Mouse (Mus musculus) MEL-GATA-1-ER (cell line): Measurements from ENCODE around the gene Ccdc154.
A peak's percentile ranks its signal among the peaks of the same experiment; 100 is the strongest.

Experiments used
- DNase-seq: peaks from one replicate; pipeline ENCODE4 v3.0.0-alpha.2; 2012; ENCODE audit warnings: low read depth; ENCODE audit errors: extremely low read depth

Ccdc154 gene

DNA sequence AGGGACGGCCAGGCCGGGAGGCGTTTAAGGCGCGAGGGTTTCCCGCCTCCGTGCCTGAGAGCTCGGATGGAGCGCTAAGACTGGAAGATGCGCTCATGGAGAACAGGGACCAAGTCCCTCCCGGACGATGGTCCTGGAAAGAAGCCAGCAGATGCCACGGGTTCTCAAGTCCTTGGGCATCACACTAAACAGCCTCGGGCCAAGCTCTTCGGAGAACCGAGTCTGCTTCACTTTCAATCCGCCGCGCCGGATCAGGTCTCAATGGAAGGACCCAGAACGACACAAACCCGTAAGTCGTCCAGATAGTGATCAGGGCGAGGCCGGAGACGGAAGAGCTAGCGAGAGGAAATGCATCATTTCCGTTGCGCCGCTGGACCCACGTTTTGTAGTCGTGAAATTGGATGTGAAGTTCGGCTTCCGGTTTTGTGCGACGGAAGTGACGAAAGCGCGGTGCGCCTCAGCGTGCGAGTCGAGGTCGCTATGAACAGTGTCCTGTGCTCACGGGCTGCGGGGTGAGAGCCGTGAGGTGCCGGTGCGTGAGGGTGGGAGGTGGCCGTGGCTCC, 21.9 kb downstream of the Ccdc154 start, which contains the start of gene BC003965:
Gene BC003965, plus strand, starts transcription at position 426 of the 563 bp plus-strand sequence.
- DNase-seq = peak; percentile 98

DNA sequence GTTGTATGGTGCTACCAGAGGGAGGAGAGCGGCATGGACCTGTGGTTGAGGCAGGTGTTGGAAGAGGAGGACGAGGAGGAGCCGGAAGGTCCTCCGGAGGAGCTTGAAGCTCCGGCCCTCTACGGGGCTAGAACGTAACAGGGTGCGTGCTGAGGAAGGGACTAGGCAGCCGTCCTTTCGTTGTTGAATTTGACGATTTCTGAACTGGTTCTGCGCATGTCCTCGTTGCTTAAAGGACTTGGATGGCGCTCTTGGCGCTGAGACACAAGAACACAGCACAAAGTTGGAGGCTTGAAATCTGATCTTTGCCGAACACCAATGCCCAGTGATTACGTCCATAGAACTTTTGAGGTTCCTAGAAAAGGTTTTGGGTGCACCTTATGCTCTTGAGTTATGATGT, 22.7 kb downstream of the Ccdc154 start:
- peak; percentile 41 for DNase-seq

DNA sequence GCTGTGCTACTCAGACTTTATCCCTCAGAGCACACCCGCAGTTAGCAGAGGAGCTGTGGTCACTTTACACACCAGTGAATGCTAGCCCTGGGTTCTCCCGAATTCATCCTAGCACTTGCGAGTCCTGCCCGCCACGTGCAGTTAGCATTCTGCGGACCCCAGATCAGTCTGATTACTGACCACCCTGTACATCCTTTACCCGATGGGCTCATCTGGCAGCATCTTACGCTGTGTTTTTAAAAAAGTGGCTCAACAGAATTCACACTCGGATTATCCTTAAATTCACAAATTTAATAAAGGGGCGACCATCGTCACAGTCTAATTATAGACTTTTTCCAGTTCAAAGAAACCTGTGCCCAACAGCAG, 25.5 kb downstream of the Ccdc154 start:
- DNase-seq = peak; percentile 12

DNA sequence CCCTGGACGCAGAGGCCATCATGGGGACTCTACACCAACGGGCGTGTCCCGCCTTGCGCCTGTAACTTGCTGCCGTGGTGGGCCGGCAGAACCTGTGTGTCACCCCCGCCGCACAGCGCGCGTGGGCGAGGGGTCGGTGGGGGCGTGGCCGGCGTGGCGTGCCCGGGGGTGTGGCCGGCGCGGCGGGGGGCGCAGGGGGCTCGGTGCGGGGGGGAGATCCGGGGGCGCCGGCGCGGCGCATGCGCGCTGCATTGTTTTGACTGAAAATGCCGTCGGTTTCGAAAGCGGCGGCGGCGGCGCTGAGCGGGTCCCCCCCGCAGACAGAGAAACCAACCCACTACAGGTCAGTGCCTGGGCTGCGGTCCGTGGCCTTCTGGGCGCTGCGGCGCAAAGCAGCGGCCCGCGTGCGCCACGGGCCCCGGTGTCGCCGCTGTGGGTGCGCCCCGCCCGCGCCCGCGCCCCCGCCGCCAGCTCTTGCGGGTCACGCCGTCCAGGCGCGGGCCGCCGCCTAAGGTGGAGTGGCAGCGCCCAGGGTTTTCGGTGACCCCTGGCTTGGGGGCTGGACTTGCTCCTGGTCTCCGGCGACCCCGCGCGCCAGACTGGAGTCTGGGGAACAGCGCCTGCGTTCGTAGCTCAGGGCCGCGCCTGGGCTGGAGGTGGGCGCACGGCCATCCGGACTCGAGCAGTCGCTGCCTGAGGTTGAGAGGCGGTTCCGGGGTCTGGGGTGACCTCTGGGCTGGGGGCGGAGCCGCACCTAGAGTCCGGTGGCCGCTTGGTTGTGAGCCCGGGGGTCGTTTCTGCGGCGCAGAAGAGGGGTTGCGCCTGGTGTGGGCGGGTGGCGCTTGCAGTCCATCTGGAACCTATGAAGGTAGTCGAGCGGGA, 26.1 kb downstream of the Ccdc154 start, which contains the start of gene Unkl:
Gene Unkl, plus strand, starts transcription at position 248 of the 882 bp plus-strand sequence.
- DNase-seq = no peak

DNA sequence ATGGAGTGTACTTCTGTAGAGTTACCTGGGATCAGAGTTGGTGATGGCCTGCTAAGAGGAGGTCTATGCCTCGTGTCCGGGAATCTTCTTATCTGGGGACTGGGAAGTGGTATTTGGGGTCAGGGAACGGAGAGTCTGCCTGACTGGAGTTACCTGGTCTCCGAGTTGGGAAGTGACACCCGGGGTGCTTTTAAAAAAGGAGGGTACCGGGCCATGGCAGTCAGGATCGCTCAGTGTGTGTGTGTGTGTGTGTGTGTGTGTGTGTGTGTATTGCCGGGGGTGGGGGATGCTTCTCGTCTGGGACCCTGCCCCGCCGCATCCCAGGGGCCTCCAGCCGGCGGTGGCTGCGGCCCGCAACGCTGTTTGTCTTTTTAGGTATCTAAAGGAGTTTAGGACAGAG, 26.8 kb downstream of the Ccdc154 start:
- DNase-seq = no peak

DNA sequence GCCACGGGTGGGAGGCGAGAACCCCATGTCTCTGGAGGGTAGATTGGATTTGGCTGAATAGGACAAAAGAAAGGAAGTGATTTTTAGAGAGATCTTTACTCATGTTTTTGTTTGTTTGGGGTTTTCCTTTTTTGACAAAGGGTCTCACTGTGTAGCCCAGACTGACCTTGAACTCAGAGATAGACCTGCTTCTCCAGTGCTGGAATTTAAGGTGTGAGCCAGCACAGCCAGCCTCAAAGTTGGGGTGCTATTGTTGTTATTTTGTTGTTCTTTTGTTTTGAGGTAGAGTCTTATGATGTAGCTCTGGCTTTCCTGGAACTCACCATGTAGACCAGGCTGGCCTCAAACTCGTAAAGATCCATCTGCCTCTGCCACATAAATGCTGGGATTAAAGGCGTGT, 40.1 kb downstream of the Ccdc154 start:
- no peak for DNase-seq

DNA sequence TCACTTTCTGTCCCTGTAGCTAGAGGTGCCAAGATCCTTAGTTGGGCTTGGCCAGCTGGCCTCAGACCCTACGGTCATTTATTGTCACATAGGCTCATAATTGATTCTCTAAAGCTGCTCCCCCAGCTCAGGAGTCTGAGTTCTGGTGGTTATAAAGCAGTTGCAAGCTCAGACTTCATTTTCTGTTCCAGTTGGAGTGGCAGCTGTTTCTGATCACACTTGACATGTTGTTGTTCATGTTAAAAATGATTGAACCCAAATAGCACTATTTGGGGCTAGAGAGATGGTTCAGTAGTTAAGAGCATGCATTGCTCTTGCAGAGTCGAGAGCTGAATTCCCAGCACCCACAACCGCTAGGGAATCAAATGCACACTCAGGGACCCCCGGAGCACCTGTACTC, 47.7 kb downstream of the Ccdc154 start:
- no peak for DNase-seq

DNA sequence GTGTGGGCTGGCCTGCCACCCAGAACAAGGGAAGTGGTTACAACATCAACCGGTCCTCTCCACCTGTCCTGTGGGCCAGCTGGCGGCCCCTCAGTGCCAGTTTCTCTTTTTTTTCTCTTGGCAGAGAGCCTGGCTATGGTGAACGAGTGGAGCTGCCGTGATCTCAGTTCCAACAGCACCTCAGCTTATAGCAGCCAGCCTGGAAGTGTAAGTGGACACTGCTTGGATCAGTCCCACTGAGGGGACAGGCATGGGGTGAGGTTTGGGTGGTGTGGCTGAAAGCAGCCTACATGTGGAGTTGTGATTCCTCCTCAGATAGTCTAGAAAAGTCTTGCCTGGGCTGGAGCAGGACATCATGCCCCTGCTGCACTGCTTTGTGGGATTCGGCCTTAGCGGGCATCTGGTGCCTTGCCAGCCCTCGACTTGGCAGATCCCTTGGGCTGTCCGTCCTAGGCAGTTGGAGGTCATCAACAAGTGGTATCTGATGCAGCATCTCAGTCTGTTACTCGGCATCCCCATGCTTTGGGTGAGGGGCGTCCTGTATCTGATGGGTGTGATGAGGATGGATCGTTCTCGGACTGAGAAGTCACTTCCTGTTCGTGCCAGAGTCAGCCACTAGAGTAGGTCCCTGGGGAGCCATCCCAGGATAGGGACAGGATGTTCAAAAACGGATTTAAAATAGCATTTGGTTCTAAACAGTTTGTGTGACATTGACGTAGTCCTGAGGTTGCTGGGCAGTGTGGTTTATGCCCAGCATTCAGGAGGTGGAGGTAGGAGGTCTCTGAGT, 48.6 kb downstream of the Ccdc154 start:
- DNase-seq = no peak

DNA sequence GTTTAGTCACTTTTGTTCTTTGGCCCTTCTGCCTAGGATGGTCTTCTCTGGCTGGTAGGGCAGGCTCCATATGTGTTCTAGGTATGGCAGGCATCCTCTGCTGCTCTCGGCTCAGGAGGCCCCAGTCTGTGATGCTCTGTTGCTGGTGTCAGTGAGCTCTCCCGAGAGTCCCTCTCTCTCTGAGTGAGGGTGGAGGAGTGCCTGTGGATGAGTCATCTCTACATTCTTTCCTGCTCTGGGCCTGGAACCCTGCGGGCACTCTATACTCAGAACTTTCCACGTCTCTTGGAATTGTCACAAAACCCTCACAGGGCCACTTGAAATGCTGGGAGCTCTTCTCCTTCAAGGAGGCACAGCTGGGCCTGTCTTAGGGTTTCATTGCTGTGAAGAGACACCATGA, 49.4 kb downstream of the Ccdc154 start:
- DNase-seq = no peak

DNA sequence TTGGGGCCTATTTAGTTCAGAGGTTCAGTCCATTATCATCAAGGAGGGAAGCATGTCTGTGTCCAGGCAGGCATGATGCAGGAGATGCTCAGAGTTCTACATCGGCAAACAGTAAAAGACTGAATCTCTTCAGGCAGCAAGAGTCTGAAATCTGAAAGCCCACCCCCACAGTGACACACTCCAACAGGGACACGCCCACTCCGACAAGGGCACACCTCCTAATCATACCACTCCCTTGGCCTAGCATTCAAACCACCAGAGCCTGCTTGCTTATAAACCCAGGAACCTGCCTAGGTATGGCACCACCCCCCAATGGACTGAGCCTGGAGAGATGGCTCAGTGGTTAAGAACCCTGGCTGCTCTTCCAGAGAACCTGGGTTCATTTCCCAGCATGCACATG, 53.2 kb downstream of the Ccdc154 start:
- no peak for DNase-seq

DNA sequence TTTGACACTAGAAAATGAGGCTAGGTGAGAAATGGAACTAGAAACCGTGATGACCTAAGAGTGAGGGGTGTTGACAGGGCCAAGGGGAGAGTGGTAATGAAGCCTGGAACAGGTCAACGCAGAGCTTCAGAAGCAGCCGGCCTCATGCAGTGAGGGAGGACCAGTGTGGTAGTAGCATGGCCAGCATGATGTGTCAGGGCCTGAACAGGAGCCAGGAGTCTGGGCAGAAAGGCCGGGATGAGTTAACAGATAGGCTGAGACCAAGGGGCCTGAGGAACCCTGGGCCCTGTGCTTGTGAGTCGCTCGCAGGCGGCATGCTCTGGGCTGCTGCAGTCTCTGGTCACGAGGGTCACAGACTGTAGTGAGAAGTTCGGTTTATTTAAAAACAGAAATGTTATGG, 56.7 kb downstream of the Ccdc154 start:
- DNase-seq = no peak

DNA sequence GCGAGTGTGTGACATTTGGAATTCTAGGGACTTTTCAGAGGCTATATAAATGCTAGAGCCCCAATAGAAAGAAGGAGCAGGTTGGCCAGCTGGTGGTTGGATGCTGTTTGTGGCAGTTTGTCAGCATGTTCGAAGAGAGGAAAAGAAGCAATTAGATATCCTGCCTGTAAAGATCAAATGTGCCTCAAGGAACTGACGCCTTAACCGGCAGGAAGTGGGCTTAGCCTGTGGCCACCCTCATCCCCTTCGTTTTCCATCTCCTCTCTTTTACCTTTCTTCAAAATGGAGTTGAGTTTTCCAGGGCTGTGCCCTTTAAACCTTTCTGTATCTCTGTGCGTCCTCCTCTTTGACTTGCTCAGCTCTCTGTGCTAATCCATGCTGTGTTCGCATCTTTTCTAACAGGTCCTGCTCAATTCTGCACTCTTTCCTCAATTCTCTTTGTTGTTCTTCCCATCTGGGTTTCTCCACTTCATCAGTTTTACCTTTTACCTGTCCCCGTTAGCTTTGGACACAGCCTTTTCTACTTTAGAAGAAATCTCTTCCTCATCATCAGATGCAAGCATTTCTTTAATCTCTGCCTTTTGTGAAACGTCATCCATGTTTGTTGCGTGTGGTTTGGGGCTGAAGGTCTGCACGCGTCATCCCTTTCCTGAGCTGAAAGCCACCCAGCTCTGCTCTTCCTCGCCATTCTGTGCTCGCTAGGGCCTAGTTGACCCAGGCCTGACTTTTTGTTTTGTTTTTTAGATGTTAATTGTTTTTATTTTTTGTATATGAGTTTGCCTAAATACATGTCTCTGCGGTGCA, 57.4 kb downstream of the Ccdc154 start:
- DNase-seq = no peak

DNA sequence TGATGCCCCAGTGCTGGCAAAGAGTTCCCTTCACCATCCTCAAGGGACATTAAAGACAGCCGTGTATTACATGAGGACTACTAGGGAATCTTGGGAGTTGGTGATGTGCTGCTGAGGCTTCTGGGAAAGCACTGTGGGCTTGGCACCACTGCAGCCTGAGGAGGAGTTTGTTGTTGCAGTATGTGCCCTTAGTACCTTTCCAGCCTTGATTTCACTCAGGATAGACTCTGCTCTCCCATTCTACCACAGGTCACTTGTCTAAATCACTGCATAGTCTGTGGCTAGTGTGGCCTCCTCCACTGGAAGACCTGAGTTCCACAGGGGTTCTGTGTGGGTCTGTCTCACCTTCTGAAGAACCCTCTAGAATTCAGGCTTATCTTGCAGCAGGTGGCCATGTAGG, 58.5 kb downstream of the Ccdc154 start:
- DNase-seq = no peak
